Comparison of ENCODE assay signal across 9 mouse cellular contexts in the genomic region with DNA sequence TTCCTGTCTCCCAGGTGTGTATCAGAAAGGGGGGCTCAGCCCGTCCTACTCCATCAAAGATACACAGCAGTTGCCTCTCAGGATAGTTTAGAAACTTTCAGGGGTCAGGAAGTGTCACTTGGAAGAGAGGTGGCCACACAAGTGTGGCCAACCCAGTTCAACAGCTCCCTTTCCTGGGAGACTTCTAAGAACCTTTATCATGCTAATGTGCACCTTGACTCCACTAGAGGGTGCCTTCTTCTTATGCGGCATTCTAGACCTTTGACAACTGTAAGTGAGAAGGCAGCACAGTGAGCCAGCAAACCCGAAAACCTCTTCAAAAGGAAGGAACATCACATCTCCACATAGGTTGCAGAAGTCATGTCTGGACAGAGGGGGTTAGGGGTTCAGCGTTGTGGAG.
DNase-seq lines count a peak whose midpoint lies in the region; ATAC-seq and TF ChIP-seq lines count a peak whose summit lies in the region.
"Had no signal": no experiment of that assay in that cellular context is flagged by ENCODE, and none has a peak within 500 bp of the region (broad histone marks: within the 10 kb centered on the region; RNA-seq: fewer than 3 reads in every experiment).

No protein-coding gene starts in this region.

- ATAC-seq in embryonic facial prominence, embryonic 11.5 days (replicated peaks; ENCODE audit: insufficient number of reproducible peaks, low FRiP score, low TSS enrichment, low read depth): no peak
- peak; percentile 58; the same call in 1 of the 2 replicates for ATAC-seq in lung, embryonic 14.5 days (ENCODE audit: insufficient read depth)
- ATAC-seq in kidney, embryonic 16.5 days (ENCODE audit: low FRiP score, low TSS enrichment): peak; percentile 75

- no peaks in the 10 kb centered on the region for H3K9me3 ChIP-seq in embryonic facial prominence, embryonic 11.5 days (replicated peaks; ENCODE audit: control insufficient read depth, low read length)
- H3K9me3 ChIP-seq in embryonic facial prominence, embryonic 10.5 days: no peaks in the 10 kb centered on the region
- H3K9me3 ChIP-seq in lung, embryonic 14.5 days (ENCODE audit: low read depth, low read length): no peaks in the 10 kb centered on the region
- 0 out of 2 replicates have a peak, but pooled peaks cover 2% of the 10 kb centered on the region for H3K9me3 ChIP-seq in kidney, embryonic 16.5 days (ENCODE audit: low read length)
- no peaks in the 10 kb centered on the region for H3K9me3 ChIP-seq in hindbrain, embryonic 10.5 days
- H3K9me3 ChIP-seq: neural tube, embryonic 13.5 days had no signal

- no peak for TF ChIP-seq POLR2A in lung, adult 2 months (IDR thresholded peaks at IDR 0.05; ENCODE audit: borderline replicate concordance, extremely low read depth, low read depth, low read length)
- TF ChIP-seq POLR2A in cerebellum, adult 2 months (IDR thresholded peaks at IDR 0.05; ENCODE audit: borderline replicate concordance, insufficient read depth, low read length): no peak

- 39% methylated on average over 4 of the region's 4 CpGs for WGBS in embryonic facial prominence, embryonic 11.5 days
- 40% methylated on average over 4 of the region's 4 CpGs for WGBS in embryonic facial prominence, embryonic 10.5 days
- WGBS in lung, embryonic 14.5 days: 25% methylated on average over 4 of the region's 4 CpGs
- WGBS in lung, adult 2 months: 13% methylated on average over 4 of the region's 4 CpGs
- WGBS in cerebellum, adult 2 months: 21% methylated on average over 4 of the region's 4 CpGs
- 17% methylated on average over 4 of the region's 4 CpGs for WGBS in kidney, embryonic 16.5 days
- 39% methylated on average over 4 of the region's 4 CpGs for WGBS in hindbrain, embryonic 10.5 days

- DNase-seq in embryonic facial prominence, embryonic 11.5 days (ENCODE audit: low spot score): peak; percentile 31
- DNase-seq in embryonic facial prominence, embryonic 10.5 days (ENCODE audit: low spot score): no peak
- DNase-seq in lung, embryonic 14.5 days: peak; percentile 73
- DNase-seq in lung, adult 2 months: no peak
- DNase-seq in cerebellum, adult 2 months: peak in 1 of 2 experiments; percentile 37
- DNase-seq in thymus, postnatal 14 days: peak; percentile 52
- no peak for DNase-seq in hindbrain, embryonic 10.5 days (ENCODE audit: low spot score)

- no peaks in the 10 kb centered on the region for H3K36me3 ChIP-seq in embryonic facial prominence, embryonic 11.5 days (replicated peaks; ENCODE audit: control insufficient read depth, insufficient read depth, low read depth, low read length)
- H3K36me3 ChIP-seq in embryonic facial prominence, embryonic 10.5 days (replicated peaks): 0 out of 2 replicates have a peak, but pooled peaks cover 5% of the 10 kb centered on the region
- no peaks in the 10 kb centered on the region for H3K36me3 ChIP-seq in lung, embryonic 14.5 days (ENCODE audit: insufficient read depth)
- no peaks in the 10 kb centered on the region for H3K36me3 ChIP-seq in kidney, embryonic 16.5 days (ENCODE audit: insufficient read depth, low read length)
- peaks cover 91% of the 10 kb centered on the region for H3K36me3 ChIP-seq in hindbrain, embryonic 10.5 days
- H3K36me3 ChIP-seq: neural tube, embryonic 13.5 days had no signal

- no peak overlapping the region for H3K9ac ChIP-seq in embryonic facial prominence, embryonic 11.5 days (replicated peaks; ENCODE audit: low read length)
- H3K9ac ChIP-seq in lung, embryonic 14.5 days: no peak overlapping the region
- no peak overlapping the region for H3K9ac ChIP-seq in kidney, embryonic 16.5 days (replicated peaks; ENCODE audit: low read length)
- H3K9ac ChIP-seq: neural tube, embryonic 13.5 days had no signal

- H3K4me1 ChIP-seq in embryonic facial prominence, embryonic 11.5 days (ENCODE audit: control insufficient read depth, insufficient read depth, low read length): no peaks in the 10 kb centered on the region
- H3K4me1 ChIP-seq in embryonic facial prominence, embryonic 10.5 days: peaks cover 7% of the 10 kb centered on the region; the same call in 1 of the 2 replicates
- H3K4me1 ChIP-seq in lung, embryonic 14.5 days (ENCODE audit: insufficient read depth): no peaks in the 10 kb centered on the region
- H3K4me1 ChIP-seq in lung, adult 2 months (ENCODE audit: control insufficient read depth, insufficient read depth, low read length): no peaks in the 10 kb centered on the region; the same call in 1 of the 2 replicates
- no peaks in the 10 kb centered on the region for H3K4me1 ChIP-seq in cerebellum, adult 2 months (ENCODE audit: control insufficient read depth, insufficient read depth, low read length)
- no peaks in the 10 kb centered on the region for H3K4me1 ChIP-seq in kidney, embryonic 16.5 days (ENCODE audit: insufficient read depth, low read length)
- H3K4me1 ChIP-seq in hindbrain, embryonic 10.5 days (replicated peaks): peaks cover 21% of the 10 kb centered on the region

- no peak overlapping the region for H3K4me3 ChIP-seq in embryonic facial prominence, embryonic 11.5 days (ENCODE audit: low read depth, low read length)
- no peak overlapping the region for H3K4me3 ChIP-seq in embryonic facial prominence, embryonic 10.5 days
- H3K4me3 ChIP-seq in lung, embryonic 14.5 days (ENCODE audit: low read depth, low read length): no peak overlapping the region
- no peak overlapping the region for H3K4me3 ChIP-seq in lung, adult 2 months (replicated peaks; ENCODE audit: extremely low read depth, low read depth, low read length)
- H3K4me3 ChIP-seq in cerebellum, adult 2 months (replicated peaks; ENCODE audit: insufficient read depth, low read depth, low read length): no peak overlapping the region
- H3K4me3 ChIP-seq in kidney, embryonic 16.5 days (ENCODE audit: low read length): no peak overlapping the region
- H3K4me3 ChIP-seq in hindbrain, embryonic 10.5 days: no peak overlapping the region
- H3K4me3 ChIP-seq: neural tube, embryonic 13.5 days had no signal

- no peaks in the 10 kb centered on the region for H3K27me3 ChIP-seq in embryonic facial prominence, embryonic 11.5 days (ENCODE audit: control insufficient read depth, insufficient read depth, low read length)
- H3K27me3 ChIP-seq in embryonic facial prominence, embryonic 10.5 days (replicated peaks; ENCODE audit: low read depth, poor library complexity, severe bottlenecking): no peaks in the 10 kb centered on the region
- H3K27me3 ChIP-seq in lung, embryonic 14.5 days (ENCODE audit: insufficient read depth, low read length): no peaks in the 10 kb centered on the region
- no peaks in the 10 kb centered on the region for H3K27me3 ChIP-seq in cerebellum, adult 2 months (ENCODE audit: control insufficient read depth, insufficient read depth, low read length)
- H3K27me3 ChIP-seq in kidney, embryonic 16.5 days (ENCODE audit: insufficient read depth, low read length): no peaks in the 10 kb centered on the region
- H3K27me3 ChIP-seq in hindbrain, embryonic 10.5 days (ENCODE audit: insufficient read depth, poor library complexity, severe bottlenecking): no peaks in the 10 kb centered on the region
- H3K27me3 ChIP-seq: neural tube, embryonic 13.5 days had no signal

- peak; percentile 65 for TF ChIP-seq CTCF in lung, embryonic 14.5 days (IDR thresholded peaks at IDR 0.05; ENCODE audit: low read depth)
- TF ChIP-seq CTCF in lung, adult 2 months (IDR thresholded peaks at IDR 0.05; ENCODE audit: insufficient read depth, low read length): no peak
- peak; percentile 44; the same call in 1 of the 2 replicates for TF ChIP-seq CTCF in cerebellum, adult 2 months (IDR thresholded peaks at IDR 0.05; ENCODE audit: borderline replicate concordance, insufficient read depth, low read depth, low read length)

- no peak overlapping the region for H3K4me2 ChIP-seq in embryonic facial prominence, embryonic 11.5 days (ENCODE audit: low read depth, low read length)
- no peak overlapping the region for H3K4me2 ChIP-seq in lung, embryonic 14.5 days
- no peak overlapping the region for H3K4me2 ChIP-seq in kidney, embryonic 16.5 days (replicated peaks; ENCODE audit: low read depth, low read length)
- H3K4me2 ChIP-seq: neural tube, embryonic 13.5 days had no signal

- H3K27ac ChIP-seq in embryonic facial prominence, embryonic 11.5 days (replicated peaks; ENCODE audit: low read depth, low read length): no peak overlapping the region
- H3K27ac ChIP-seq in embryonic facial prominence, embryonic 10.5 days (replicated peaks): no peak overlapping the region
- H3K27ac ChIP-seq in lung, embryonic 14.5 days (ENCODE audit: low read depth): no peak overlapping the region
- H3K27ac ChIP-seq in cerebellum, adult 2 months (ENCODE audit: insufficient read depth, low read length): no peak overlapping the region
- no peak overlapping the region for H3K27ac ChIP-seq in kidney, embryonic 16.5 days (ENCODE audit: low read length)
- no peak overlapping the region for H3K27ac ChIP-seq in hindbrain, embryonic 10.5 days
- H3K27ac ChIP-seq: neural tube, embryonic 13.5 days had no signal

Comparison
In these comparisons a context has a peak if more than half of its experiments do, and no peak if none do; other contexts are left out.
1. DNase-seq: peak in embryonic facial prominence, embryonic 11.5 days (single experiment), lung, embryonic 14.5 days (single experiment) and thymus, postnatal 14 days (single experiment); none in embryonic facial prominence, embryonic 10.5 days (single experiment), lung, adult 2 months (single experiment) and hindbrain, embryonic 10.5 days (single experiment).